Comparison of ENCODE assay signal across 8 mouse cellular contexts in genomic region chr13:83733991-83734610, GRCm38 (mm10).
DNase-seq lines count a peak whose midpoint lies in the region; ATAC-seq and TF ChIP-seq lines count a peak whose summit lies in the region.
"Had no signal": no experiment of that assay in that cellular context is flagged by ENCODE, and none has a peak within 500 bp of the region (broad histone marks: within the 10 kb centered on the region; RNA-seq: fewer than 3 reads in every experiment).

No protein-coding gene starts in this region.

- H3K9me3 ChIP-seq in liver, postnatal 0 days (ENCODE audit: low read length) = no peaks in the 10 kb centered on the region
- no peaks in the 10 kb centered on the region for H3K9me3 ChIP-seq in forebrain, embryonic 11.5 days (ENCODE audit: control insufficient read depth, low read length)
- H3K9me3 ChIP-seq in intestine, embryonic 15.5 days = no peaks in the 10 kb centered on the region
- H3K9me3 ChIP-seq in stomach, embryonic 14.5 days (ENCODE audit: control insufficient read depth, low read depth, low read length) = no peaks in the 10 kb centered on the region
- H3K9me3 ChIP-seq: lung, embryonic 15.5 days had no signal

- H3K4me3 ChIP-seq in liver, postnatal 0 days (ENCODE audit: low read depth, low read length) = peak overlapping the region; percentile 17
- H3K4me3 ChIP-seq in forebrain, embryonic 11.5 days (ENCODE audit: low read depth, low read length) = peak overlapping the region; percentile 85
- peak overlapping the region; percentile 19; the same call in 1 of the 2 replicates for H3K4me3 ChIP-seq in intestine, embryonic 15.5 days (replicated peaks)
- peak overlapping the region; percentile 8; the same call in 1 of the 2 replicates for H3K4me3 ChIP-seq in stomach, embryonic 14.5 days (ENCODE audit: low read depth, low read length)

- H3K27ac ChIP-seq in liver, postnatal 0 days (ENCODE audit: low read depth) = no peak overlapping the region
- H3K27ac ChIP-seq in forebrain, embryonic 11.5 days (ENCODE audit: low read depth, low read length) = peak overlapping the region; percentile 100
- H3K27ac ChIP-seq in intestine, embryonic 15.5 days = no peak overlapping the region
- H3K27ac ChIP-seq in stomach, embryonic 14.5 days (ENCODE audit: low read length) = no peak overlapping the region
- H3K27ac ChIP-seq: lung, embryonic 15.5 days had no signal

- no peak for TF ChIP-seq EP300 in liver, postnatal 0 days (IDR thresholded peaks at IDR 0.05; ENCODE audit: low read depth)

- no peak overlapping the region for H3K9ac ChIP-seq in liver, postnatal 0 days (replicated peaks)
- peak overlapping the region; percentile 100 for H3K9ac ChIP-seq in forebrain, embryonic 11.5 days (ENCODE audit: low read length)
- no peak overlapping the region for H3K9ac ChIP-seq in intestine, embryonic 15.5 days
- H3K9ac ChIP-seq in stomach, embryonic 14.5 days (replicated peaks; ENCODE audit: low read depth, low read length) = no peak overlapping the region
- H3K9ac ChIP-seq: lung, embryonic 15.5 days had no signal

- no peaks in the 10 kb centered on the region for H3K36me3 ChIP-seq in liver, postnatal 0 days (replicated peaks; ENCODE audit: insufficient read depth, low read length)
- peaks cover 6% of the 10 kb centered on the region; the same call in 1 of the 2 replicates for H3K36me3 ChIP-seq in forebrain, embryonic 11.5 days (ENCODE audit: control insufficient read depth, insufficient read depth, low read length)
- H3K36me3 ChIP-seq in intestine, embryonic 15.5 days = no peaks in the 10 kb centered on the region
- H3K36me3 ChIP-seq in stomach, embryonic 14.5 days (ENCODE audit: control insufficient read depth, insufficient read depth, low read length) = no peaks in the 10 kb centered on the region
- H3K36me3 ChIP-seq: lung, embryonic 15.5 days had no signal

- ATAC-seq in liver, postnatal 0 days = no peak
- ATAC-seq in forebrain, embryonic 11.5 days (replicated peaks; ENCODE audit: low FRiP score) = no peak
- ATAC-seq in intestine, embryonic 15.5 days = no peak
- ATAC-seq in stomach, embryonic 14.5 days (ENCODE audit: insufficient number of reproducible peaks, insufficient read depth, low FRiP score, low read depth) = no peak

- DNase-seq in liver, postnatal 0 days = no peak
- DNase-seq in liver = no peak
- no peak for DNase-seq in forebrain, embryonic 11.5 days (ENCODE audit: low spot score)
- DNase-seq in testis, postnatal 14 days (ENCODE audit: low spot score) = no peak
- no peak for DNase-seq in layer of hippocampus, adult 11-12 months (ENCODE audit: low spot score)

- H3K4me2 ChIP-seq in liver, postnatal 0 days (ENCODE audit: low read depth, low read length) = no peak overlapping the region
- peak overlapping the region; percentile 67 for H3K4me2 ChIP-seq in forebrain, embryonic 11.5 days (ENCODE audit: low read depth, low read length, severe bottlenecking)
- no peak overlapping the region for H3K4me2 ChIP-seq in intestine, embryonic 15.5 days (replicated peaks)
- no peak overlapping the region for H3K4me2 ChIP-seq in stomach, embryonic 14.5 days (replicated peaks; ENCODE audit: low read depth, low read length)
- H3K4me2 ChIP-seq: lung, embryonic 15.5 days had no signal

- TF ChIP-seq CTCF in liver, postnatal 0 days (IDR thresholded peaks at IDR 0.05; ENCODE audit: low read depth) = no peak

- H3K27me3 ChIP-seq in liver, postnatal 0 days (ENCODE audit: insufficient read depth, low read length) = peaks cover 85% of the 10 kb centered on the region
- H3K27me3 ChIP-seq in forebrain, embryonic 11.5 days (ENCODE audit: control insufficient read depth, insufficient read depth, low read length) = no peaks in the 10 kb centered on the region
- H3K27me3 ChIP-seq in intestine, embryonic 15.5 days (replicated peaks) = peaks cover 56% of the 10 kb centered on the region
- peaks cover 47% of the 10 kb centered on the region for H3K27me3 ChIP-seq in stomach, embryonic 14.5 days (ENCODE audit: control insufficient read depth, insufficient read depth, low read length)

- H3K4me1 ChIP-seq in liver, postnatal 0 days (ENCODE audit: insufficient read depth) = peaks cover 18% of the 10 kb centered on the region; the same call in 1 of the 2 replicates
- H3K4me1 ChIP-seq in forebrain, embryonic 11.5 days (replicated peaks; ENCODE audit: control insufficient read depth, insufficient read depth, low read length) = no peaks in the 10 kb centered on the region
- peaks cover 10% of the 10 kb centered on the region; the same call in 1 of the 2 replicates for H3K4me1 ChIP-seq in intestine, embryonic 15.5 days (replicated peaks)
- H3K4me1 ChIP-seq in stomach, embryonic 14.5 days (ENCODE audit: control insufficient read depth, insufficient read depth, low read length) = no peaks in the 10 kb centered on the region

- 0% methylated on average over 1 of the region's 1 CpGs for WGBS in liver, postnatal 0 days (ENCODE audit: insufficient replicate concordance)
- 0% methylated on average over 1 of the region's 1 CpGs for WGBS in forebrain, embryonic 11.5 days
- WGBS in intestine, embryonic 15.5 days = 2% methylated on average over 1 of the region's 1 CpGs
- WGBS in stomach, embryonic 14.5 days = 2% methylated on average over 1 of the region's 1 CpGs

Comparison
In these comparisons a context has a peak if more than half of its experiments do, and no peak if none do; other contexts are left out.
1. H3K4me3 ChIP-seq: peak in every context shown above with its lines; median percentile 85 in forebrain, embryonic 11.5 days; 19 in intestine, embryonic 15.5 days; 17 in liver, postnatal 0 days; 8 in stomach, embryonic 14.5 days.